Mouse (Mus musculus) layer of hippocampus, postnatal 14 days (tissue): Measurements from ENCODE around the gene Msi1. TPM values are rescaled to one million over a fixed set of nuclear protein-coding genes. Genes with fewer than 3 reads are reported as not detected.
"Not testable (repeated sequence)": the region's sequence is repeated elsewhere in the genome, so short reads cannot be mapped to it uniquely, and the experiment has no call there.

Source experiments
- DNase-seq, 2 experiments: peaks; one replicate each; pipeline ENCODE4 v3.0.0; 2021 to 2022; ENCODE audit warnings: low spot score in 2 of 2, mixed read lengths in 1 of 2
- total RNA-seq, 2 experiments: library from RNA; stranded (reverse); gene quantifications; 2 replicates each; pipeline ENCODE4 v1.2.3; 2021

Gene Msi1
- total RNA-seq, 2 experiments from 2014 or later: 70.6 to 71.8 TPM

DNA sequence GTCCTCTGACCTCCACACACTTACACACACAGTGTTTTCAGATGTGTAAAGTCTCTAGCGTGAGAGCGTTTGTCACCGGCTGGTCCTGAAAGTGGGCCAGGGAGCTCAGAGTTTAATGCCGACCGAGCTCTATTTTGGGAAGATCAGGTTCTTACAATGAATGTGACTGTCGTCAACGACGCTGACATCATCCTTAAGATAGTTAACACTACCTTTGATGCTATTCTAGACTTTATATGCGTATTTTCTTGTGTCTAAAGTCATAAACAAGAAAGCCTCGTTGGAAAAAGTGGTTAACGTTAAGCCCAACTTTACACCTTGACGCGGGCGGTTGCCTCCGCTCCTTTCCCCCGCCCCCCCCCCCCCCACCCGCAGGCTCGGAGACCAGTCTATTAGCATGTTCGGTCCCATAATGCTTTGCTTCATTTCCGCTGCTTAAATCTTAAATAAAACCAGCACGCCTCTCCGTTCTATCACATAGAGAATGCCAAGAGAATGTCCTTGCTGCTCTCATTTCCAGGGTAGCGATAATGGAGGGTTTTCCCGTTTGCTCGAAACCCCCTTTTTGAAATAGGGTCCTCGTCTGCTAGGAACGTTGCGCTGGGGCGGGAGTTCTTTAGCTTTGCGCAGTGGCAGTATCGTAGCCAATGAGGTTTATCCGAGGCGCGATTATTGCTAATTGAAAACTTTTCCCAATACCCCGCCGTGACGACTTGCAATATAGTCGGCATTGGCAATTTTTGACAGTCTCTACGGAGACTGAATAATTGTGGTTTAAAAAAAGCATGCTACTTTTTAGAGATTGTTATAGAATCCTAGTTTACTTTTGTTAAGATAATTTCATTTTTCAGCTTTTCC lies 59.7 kb downstream of the Msi1 start:
- peak; percentile 87 to 90 for DNase-seq

DNA sequence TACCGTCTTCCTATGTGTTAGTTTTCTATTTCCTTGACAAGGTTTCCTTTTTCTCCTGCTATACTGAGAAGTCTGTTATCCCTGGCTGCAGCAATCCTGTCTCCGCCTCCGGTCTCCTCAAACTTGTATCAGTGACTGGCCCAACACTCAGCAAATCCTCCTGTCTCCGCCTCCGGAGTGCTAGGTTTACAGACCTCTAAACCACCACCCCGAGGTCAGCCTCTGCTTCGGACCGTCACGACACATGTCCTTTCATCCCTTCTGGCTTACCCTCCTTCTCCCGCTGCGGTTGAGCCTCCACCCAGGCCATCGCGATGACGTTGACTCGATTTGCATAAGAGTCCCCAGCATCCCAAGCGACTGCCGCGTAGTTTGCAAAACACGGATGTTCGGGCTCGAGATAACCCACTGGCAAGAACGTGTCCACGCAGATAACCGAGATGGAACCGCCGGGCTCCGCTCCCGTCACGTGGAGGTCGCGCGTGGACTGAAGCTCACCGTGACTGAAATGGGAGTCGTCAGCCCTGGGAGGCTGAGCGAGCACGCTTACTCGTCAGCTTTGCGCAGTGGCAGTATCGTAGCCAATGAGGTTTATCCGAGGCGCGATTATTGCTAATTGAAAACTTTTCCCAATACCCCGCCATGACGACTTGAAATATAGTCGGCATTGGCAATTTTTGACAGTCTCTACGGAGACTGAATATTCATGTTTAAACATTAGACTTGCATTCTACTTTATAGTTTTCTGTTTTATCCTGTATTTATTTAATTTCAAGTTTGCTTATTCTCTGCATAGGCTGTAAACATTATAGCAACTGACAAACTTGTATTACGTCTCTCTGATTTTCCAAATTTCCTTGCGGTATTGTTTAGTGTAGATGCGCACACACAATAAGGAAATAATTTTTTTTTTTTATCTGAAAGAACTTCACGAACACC lies 60.6 kb downstream of the Msi1 start:
- DNase-seq: peak; percentile 90 to 93

DNA sequence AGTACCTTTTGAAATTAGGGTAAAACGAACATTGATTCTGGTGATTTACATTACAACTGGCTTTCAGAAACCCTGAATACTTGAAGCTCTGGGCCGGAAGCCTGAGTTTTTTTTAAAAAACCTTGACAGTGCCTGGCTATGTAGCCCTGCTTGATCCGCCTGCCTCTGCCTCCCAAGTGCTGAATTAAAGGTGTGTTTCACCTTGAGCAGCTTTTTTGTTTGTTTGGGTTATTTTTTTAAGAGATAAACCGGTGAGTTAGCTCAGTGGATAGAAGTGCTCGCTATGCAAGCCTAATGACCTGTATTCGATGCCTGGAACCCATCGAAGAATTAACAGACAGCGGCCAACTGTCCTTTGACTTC lies 61.2 kb downstream of the Msi1 start:
- no peak for DNase-seq

DNA sequence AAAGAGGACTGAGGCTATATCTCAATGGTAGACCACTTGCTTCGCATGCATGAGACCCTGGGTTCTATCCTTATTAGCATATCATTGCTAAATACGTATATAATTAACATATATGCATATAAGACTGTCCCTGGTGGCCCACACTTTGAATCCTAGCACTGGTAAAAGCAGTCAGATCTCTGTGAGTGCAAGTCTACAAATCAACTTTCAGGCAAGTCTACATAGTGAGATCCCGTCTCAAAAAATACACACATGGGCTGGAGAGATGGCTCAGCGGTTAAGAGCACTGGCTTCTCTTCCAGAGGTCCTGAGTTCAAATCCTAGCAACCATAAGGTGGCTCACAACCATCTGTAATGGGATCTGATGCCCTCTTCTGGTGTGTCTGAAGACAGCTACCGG lies 61.7 kb downstream of the Msi1 start:
- no peak for DNase-seq

DNA sequence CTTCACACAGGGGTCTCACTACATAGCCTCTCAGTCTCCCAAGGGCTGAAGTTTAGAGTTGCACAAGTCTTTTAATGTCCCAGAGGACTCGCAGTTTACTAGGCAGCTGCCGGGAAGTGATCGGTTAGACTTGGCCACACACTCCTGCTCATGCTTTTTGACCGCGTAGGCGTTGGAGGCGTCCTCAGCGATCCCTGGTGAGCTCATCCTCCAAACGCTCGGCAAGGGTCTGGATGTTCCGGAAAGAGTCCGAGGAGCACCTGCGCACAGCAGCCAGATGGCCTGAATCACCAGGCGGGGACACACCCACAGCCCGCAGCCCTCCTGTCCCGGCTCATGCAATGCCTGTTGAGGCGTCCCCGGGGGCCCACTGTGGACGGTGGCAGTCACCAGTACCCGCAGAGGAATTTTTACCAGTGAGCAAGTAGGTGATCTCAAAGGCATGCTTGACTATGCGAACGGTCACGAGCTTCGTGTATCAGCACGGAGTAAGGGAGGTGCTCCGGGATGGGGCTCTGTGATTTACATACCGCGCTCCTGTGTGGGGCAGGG lies 62.4 kb downstream of the Msi1 start:
- no peak for DNase-seq

DNA sequence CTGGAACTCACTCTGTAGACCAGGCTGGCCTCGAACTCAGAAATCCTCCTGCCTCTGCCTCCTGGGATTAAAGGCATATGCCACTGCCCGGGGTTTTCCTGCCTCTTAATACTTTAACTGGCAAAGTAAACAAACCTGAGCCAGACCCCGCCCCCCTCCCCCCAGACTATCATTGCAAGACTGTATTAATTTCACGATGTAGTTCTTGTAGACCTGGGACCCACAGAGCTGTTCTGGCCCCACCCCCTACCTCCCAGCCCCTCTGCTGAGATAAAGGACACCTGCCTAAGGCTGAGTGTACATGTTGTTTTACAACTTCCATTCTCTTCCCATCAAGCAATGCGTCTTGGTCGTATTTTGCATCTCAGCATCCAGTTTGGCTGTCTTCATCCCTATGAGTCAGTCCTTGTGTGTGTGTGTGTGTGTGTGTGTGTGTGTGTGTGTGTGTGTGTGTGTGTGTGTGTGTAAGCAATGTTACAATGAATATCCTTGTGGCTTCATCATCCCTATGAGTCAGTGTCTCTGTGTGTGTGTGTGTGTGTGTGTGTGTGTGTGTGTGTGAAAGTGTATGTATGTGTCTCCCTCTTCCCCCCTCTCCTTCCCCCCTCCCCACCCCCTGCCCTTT lies 63.4 kb downstream of the Msi1 start:
- no peak for DNase-seq

DNA sequence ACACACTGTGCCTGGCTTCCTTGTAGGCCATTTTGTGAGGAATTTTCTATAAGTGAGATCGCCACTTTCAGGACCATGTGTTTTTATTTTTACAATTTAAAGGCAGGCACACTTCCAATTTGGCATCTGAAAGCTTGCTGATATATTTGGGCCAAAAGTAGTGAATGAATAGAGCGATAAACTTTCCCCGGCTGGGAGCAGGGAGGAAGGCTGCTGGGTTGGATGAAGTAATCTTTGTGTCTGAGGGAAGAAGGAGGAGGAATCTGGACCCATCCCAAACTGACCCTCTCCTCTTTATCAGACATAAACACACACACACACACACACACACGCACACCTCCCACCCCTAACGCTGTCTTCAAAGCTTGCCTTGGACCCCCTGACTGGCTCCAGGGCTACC lies 64.0 kb downstream of the Msi1 start:
- DNase-seq: no peak

DNA sequence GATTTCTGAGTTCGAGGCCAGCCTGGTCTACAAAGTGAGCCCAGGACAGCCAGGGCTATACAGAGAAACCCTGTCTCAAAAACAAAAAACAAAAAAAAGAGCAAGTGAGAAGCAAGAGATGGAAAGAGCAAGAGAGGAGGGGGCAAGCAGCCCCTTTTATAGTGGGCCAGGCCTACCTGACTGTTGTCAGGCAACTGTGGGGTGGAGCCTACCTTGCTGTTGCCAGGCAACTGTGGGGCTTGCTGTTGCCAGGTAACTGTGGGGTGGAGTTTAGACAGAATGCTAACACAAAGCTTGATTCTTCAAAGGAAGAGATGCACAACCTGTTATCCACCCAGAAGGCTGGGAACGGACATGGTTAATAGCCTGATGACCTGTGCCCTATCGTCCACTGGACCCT lies 66.2 kb downstream of the Msi1 start:
- DNase-seq: not testable (repeated sequence)

DNA sequence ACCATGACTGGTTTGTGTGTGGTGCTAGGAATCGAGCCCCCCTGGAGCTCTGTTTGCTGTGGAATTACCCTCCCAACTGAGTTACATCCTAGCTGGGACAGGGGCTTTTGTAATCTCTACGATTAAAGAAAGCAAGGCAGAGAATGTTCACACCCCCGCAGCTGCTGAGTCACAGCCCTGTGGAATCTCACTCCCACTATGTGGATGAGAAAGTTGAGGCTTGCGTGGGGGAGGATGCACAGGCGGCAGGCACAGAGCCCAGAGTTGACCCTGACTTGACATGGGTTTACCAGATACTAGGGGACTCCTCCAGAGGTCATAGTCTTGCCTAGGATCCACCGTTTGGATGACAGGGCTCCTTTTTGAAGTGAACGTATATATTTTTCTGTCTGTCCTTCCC lies 67.6 kb downstream of the Msi1 start:
- no peak for DNase-seq

DNA sequence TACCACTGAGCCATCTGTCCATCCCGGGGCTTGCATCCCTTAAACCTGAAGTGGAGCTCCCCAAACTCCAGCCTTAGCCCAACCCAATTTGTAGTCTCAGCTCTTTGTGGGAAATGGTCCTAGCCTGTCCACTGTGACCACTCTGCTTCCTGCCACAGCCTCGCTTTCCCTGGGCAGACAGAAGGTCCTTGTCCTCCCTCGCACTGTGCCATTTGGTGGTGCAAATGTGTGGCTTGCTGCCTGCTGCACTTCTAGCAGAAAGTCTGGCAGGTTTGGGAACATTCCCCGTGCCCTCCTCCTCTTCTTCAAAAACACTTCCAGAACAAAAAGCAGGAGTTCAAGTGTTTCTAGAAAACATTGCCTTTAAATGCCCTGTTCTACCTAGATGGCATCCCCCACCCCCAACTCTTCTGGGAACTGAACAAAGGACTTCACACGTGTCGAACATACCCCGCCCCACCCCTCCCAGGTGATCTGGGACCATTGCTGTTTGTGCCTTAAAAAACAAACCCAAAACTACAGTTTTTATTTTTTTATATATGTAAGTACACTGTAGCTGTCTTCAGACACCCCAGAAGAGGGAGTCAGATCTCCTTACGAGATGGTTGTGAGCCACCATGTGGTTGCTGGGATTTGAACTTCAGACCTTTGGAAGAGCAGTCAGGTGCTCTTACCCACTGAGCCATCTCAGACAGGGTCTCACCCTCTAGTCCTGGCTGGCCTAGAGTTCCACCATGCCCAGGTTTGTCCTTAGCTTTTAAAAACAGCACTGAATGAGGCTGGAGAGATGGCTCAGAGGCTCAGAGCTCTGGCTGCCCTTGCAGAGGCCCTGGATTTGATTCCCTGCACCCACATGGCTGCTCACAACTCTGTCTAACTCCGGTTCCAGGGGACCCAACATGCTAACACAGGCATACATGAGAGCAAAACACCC lies 69.2 kb downstream of the Msi1 start:
- no peak for DNase-seq

DNA sequence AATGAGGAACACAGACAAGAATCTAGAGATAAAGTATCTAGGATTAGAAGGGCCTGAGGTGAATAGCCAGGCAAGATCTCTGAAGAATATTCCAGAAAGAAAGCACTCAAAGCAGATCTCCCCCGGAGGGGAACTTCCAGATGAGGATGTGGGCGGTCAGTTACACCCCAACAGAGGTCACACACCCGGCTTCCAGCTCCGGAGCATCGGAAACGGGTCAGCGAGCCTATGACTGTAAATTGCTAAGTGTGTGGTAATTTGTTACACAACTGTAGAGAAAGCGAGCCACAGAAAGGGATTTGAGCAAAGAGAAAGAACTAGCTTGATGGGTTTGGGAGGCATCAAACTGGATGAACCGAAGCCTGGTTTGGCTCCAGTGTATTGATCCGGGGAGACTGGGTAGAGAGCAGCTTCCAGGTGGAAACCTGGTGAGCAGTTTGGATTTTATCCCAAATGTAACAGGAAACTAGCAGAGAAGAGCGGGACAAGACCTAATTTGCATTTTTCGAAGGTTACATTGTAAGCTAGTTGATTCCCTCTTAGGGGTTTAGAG lies 71.1 kb downstream of the Msi1 start:
- no peak for DNase-seq

DNA sequence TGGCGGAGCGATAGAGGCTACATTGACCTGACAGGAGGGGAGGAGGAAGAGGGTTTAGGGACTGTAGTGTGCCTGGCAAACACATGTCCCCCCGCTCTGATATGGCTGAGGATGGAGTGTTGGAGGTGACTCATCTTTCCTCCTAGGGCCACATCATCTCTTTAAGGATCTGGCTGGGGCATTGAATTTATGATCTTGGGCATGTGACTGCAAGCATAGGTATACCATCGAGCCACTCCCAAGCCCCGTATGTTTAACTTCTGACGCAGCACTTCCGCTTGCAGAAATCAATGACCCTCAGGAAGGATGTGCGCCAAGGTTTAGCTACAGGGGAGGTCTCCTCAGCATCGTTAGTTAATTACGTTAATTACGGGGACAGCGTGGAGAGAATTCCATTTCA lies 73.6 kb downstream of the Msi1 start:
- no peak for DNase-seq

Other genes with a start within 250 kb of the Msi1 start
- gene Cabp1, start 235.2 kb upstream of the Msi1 start, total RNA-seq: 100 to 1,000 TPM; 107 to 115 TPM
- gene Pop5, start 193.8 kb upstream of the Msi1 start, total RNA-seq: 10 to 100 TPM; 68.7 to 72.8 TPM
- gene Rnf10, start 156.7 kb upstream of the Msi1 start, total RNA-seq: 100 to 1,000 TPM; 262 to 266 TPM
- 10 to 100 TPM; 38.8 to 40.3 TPM for gene Coq5, start 149.9 kb upstream of the Msi1 start, total RNA-seq
- 100 to 1,000 TPM; 770 to 901 TPM for gene Dynll1, start 128.6 kb upstream of the Msi1 start, total RNA-seq
- gene Srsf9, start 102.4 kb upstream of the Msi1 start, total RNA-seq: 10 to 100 TPM; 82.0 to 88.2 TPM
- 10 to 100 TPM; 22.3 to 22.6 TPM for gene Gatc, start 88.4 kb upstream of the Msi1 start, total RNA-seq
- gene Triap1, start 88.4 kb upstream of the Msi1 start, total RNA-seq: 10 to 100 TPM; 28.8 to 31.4 TPM
- gene Cox6a1, start 80.6 kb upstream of the Msi1 start, total RNA-seq: 100 to 1,000 TPM; 865 to 866 TPM
- gene Pla2g1b, start 36.7 kb downstream of the Msi1 start, total RNA-seq: not detected
- 10 to 100 TPM; 25.8 to 28.3 TPM for gene Sirt4, start 55.1 kb downstream of the Msi1 start, total RNA-seq
- 10 to 100 TPM; 33.1 to 38.7 TPM for gene Pxn, start 77.1 kb downstream of the Msi1 start, total RNA-seq
- gene Rplp0, start 129.9 kb downstream of the Msi1 start, total RNA-seq: 100 to 1,000 TPM; 347 to 378 TPM
- gene Gcn1l1, start 135.7 kb downstream of the Msi1 start, total RNA-seq: 10 to 100 TPM; 69.1 to 71.5 TPM
- gene Rab35, start 202.3 kb downstream of the Msi1 start, total RNA-seq: 10 to 100 TPM; 81.3 to 88.6 TPM